Mouse (Mus musculus) testis, postnatal 14 days (tissue): ENCODE data around the gene Cnpy1.

Experiments
- DNase-seq: peaks from one replicate; pipeline ENCODE4 v3.0.0; 2021; ENCODE audit warnings: low spot score

The Cnpy1 gene

DNA sequence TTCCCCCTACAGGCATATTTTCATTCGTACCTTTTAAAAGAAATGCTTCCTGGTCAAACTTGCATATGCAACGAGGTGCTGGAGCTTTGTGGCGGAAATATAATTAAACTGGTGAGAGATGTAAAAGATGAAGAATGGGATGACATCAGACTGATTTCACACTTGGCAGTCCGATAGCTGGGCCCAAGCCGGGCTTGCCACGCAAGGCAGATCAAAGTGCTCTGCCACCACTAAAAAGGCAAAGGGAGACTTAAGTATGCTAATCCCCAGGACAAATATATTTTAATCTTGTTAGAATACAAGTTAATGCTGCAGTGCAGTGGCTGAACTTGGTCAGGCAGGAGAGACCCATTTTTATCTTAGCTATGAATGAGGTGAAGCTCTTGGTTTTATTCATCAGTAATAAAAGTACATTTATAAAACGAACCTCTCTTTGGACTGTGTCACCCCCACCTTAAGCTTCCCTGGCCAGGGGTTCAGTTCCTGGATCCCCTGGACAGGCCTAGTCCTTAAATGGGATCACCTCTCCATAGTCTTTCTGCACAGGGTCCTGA is 66.3 kb downstream of the Cnpy1 start:
- DNase-seq: no peak

DNA sequence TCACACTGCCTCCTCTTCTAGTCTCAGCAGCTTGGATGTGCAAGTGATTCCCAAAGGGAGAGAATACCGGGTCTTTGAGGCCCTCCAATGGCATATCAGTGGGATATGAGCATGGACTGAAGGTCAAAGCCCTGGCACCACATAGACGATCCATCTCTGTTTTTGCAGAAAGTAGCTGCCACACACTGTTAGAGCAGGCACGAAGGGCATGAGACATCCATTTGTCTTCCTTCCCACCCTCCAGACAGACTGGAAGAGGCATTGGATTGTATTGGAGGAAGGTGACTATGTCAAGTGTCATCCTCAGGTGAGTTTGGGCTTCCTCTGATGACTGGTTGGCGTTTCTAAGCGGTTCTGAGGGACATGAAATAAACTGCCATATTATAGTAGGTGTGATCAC is 67.3 kb downstream of the Cnpy1 start:
- no peak for DNase-seq

DNA sequence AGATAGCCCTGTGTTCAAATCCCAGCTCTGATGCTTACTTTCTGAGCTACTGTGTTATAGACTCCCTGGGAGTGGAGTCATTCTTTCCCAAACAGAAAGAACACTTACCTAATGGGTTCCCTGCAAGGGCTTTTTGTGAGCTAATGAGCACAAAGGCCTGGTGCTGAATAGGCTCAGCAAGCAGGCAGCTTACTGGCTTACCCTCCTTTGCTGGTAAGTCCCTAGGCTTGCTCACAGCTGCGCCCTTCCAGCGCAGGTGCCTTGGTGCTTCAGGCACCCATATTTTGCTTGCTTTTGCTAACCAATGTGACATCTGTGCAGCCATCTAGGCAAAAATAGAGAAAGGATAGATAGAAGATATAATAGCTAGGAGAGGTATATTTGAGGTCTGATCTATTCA is 69.0 kb downstream of the Cnpy1 start:
- DNase-seq: no peak

DNA sequence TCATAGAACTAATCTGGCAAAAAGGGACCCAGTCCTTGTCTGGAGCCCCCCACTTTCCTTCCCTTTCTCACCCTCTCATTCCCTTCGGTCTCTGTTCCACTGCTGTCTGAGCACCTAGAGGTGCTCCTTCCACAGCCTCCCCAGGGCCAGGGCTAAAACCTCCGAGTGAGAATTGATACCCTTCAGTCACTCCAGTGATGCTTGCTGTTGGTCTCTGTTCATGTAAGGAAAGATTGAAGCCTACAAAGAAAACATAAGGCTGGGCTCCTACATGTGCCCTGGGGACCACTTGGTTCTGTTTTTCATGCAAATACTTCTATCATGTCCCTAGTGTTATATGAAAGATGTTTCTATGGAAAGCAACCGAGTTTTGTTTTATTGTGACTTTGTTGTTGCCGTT is 69.6 kb downstream of the Cnpy1 start:
- DNase-seq: no peak

DNA sequence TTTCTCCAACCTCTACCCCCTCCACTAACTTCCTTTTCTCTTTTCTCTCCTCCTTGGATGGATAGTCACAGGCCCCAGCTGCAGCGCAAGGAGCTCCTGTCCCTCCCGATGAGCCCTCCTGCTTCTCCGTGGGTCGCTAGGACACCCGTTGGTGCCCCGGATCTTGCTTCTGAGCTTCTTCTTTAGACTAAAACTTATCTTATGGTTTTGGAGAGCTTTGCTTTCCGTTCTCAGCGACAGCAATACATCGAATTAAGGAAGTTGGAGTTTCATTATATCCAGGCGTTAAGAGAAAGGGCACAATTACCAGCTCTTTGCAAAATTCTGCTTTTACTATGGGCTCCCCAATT is 70.1 kb downstream of the Cnpy1 start:
- no peak for DNase-seq

DNA sequence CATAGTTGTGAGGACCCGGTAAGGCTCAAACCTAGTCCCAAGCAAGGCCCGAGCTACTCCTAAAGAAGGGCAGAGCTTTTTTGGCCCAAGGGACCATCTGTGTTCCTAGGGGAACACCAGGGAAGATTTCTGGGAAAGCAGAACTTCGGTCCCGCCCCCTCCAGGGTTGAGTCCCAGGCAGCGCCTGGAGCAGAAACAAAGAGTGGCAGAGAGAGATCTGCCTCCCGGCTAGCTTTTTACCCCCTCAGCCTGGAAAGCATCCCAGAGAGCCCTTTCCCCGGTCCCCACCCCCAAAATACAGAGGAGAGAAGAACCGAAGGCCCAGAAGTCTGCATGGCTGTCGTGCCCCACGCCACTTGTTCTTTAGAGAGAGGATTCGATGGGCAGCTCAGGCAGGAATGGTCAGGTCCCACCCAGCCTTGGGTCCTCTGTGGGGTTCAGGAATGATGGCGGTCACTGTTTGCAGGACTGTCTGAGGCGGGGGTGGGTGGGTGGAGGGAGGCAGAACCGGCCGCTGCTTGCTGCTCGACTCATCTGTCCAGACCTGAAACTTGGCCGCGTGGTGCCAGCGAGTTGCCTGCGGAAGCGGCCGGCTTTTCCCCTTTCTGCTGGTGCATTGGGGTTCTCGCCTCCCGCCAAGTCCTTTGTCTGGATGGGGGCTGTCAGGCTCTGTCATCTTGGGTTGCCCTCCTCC is 70.6 kb downstream of the Cnpy1 start:
- no peak for DNase-seq

DNA sequence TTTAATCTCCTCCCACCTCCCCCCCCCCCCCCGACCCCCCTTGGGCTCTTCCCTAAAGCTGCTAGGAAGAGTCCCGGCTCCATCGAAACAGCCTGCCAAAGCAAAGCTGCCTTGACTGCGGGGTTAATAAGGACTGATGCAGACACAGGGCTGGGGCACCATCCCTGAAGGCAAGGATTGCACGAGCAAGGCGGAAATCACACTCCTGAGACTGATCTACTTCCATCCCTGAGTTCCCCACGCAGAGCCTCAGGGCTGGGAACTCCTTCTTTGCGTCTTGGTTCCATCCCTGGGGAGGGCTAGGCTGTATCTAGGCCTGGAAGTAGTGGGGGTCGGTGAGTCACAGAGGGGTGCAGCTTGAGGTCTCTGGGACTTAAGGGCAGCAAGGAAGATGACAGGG is 71.5 kb downstream of the Cnpy1 start:
- DNase-seq: no peak

DNA sequence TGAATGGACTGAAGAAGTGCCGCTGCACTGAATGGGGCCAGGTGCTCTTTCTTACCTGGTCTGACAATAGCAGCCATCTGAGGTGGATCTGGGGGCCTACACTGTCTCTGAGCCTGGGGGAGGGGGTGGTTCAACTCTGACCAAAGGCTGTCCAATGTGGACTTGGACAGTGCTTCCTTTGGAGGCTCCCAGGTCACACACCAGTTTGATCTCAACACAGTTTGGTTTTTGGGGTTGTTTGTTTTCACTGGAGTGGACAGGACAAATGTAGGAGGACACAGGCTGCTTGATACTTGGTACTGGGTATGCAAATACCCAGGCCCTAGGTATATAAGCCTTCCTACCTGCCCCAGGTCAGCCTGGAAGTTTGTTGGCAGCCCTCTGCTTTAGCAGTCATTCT is 71.9 kb downstream of the Cnpy1 start:
- DNase-seq: no peak

DNA sequence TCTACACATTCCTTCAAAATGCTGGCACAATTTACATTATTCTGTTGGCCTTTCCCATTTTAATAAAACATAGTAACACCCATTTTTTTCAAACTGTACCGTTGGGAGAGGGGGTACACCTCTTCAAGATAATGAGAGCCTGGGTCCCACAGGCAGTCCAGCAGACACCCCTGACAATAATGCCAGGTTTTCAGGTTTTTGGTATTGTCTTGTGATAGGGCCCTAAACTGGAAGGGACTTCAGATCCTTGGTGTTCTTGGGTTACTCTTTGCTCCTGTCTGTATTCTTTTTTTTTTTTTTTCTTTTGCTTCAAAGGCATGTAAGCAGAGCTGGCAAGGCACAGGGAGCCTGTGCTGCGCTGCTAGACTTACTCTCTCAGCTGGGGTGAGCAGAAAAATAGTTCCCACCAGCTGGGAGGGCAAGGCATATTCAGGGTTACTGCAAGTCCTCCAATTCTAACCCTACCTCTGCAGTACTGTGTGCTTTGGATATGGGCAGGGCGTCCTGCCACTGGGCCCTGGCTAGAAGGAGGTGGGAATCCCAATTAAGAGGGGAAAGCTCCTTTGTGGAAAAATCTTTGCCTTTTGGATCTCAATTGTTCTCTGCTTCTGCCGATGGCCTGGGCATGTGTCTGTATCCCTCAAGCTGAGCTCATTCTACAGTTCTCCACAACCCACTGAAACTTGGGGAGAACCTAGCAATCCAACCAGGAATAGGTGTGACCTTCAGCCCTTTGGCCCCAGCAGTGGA is 72.5 kb downstream of the Cnpy1 start:
- DNase-seq: no peak

DNA sequence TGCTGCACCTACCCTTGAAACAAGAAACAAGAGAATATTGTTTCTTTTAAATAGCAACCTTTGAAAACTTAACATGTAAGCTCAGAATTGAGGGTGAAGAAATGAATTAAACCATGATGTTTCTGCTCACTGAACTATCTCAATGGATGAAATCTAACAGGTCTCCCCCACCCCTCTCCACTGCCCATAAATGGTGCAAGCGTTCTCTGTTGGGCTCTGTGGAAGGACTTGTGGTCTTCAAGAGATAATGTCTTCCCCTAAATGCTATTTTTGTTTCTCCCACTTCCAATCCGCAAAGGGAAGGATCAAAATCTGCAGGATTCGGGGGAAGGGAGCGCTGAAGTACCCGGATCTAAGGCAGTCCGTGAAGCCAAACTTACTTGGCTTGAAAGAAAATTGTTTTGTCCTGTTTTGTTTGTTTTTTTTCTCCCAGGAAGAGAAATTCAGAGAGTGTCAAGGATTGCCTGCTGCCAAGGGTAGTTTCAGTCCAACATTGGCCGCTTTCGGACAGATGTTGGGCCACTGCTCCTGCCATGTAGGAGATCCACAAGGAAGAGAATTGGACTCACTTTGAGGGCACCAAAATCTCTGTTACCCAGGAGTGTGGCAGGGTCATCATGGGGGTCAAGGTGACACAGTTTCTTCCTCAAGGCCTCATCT is 73.2 kb downstream of the Cnpy1 start:
- DNase-seq: no peak

DNA sequence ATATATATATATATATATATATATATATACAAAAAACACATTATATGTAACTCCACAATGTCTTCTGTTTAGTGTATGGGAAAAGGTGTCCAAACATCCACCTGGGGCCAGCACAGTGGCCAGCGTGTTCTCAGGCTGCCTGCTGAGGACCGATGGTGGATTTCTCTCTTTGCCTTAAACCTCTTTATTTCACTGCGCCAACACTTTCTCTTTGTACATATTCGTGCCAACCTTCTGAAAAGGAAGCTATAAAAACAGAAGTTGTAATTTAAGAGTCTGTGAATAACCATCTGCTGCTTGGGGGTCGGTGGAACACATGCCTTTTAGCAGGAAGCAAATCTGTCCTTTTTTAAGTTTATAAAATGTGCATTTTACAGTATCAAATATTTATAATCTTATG is 73.9 kb downstream of the Cnpy1 start:
- DNase-seq: no peak

DNA sequence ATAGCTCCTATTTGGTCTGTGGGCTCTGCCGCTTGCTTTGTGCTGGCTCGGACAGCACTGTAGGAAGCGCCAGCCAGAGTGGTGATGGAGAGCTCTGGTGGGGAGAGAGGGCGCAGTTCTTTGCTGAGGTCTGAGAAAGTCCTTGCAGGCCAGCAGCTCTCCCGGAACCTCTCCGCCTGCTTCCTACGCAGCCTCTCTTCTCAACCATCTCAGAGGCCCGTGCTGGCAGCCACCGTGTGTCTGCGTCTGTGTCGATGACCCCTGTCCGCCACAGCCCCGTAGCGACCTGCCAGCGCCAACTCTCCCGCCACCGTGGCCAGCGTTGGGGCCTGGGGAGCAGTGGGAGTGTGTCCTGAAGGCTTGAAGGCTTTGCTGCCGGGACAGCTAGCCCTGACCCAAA is 74.7 kb downstream of the Cnpy1 start:
- no peak for DNase-seq

DNA sequence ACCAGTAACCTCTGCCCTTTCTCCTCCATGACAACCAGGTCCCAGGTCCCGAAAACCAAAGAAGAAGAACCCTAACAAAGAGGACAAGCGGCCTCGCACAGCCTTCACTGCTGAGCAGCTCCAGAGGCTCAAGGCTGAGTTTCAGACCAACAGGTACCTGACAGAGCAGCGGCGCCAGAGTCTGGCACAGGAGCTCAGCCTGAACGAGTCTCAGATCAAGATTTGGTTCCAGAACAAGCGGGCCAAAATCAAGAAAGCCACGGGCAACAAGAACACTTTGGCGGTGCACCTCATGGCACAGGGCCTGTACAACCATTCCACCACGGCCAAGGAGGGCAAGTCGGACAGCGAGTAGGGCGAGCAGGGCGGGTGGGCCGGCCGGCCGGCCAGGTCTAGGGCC is 75.5 kb downstream of the Cnpy1 start:
- no peak for DNase-seq

DNA sequence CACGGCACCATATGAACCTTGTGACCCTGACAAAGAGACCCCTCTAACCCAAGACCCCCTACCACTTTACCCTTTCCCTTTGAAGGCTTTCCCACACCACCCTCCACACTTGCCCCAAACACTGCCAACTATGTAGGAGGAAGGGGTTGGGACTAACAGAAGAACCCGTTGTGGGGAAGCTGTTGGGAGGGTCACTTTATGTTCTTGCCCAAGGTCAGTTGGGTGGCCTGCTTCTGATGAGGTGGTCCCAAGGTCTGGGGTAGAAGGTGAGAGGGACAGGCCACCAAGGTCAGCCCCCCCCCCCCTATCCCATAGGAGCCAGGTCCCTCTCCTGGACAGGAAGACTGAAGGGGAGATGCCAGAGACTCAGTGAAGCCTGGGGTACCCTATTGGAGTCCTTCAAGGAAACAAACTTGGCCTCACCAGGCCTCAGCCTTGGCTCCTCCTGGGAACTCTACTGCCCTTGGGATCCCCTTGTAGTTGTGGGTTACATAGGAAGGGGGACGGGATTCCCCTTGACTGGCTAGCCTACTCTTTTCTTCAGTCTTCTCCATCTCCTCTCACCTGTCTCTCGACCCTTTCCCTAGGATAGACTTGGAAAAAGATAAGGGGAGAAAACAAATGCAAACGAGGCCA is 76.3 kb downstream of the Cnpy1 start:
- DNase-seq: no peak

DNA sequence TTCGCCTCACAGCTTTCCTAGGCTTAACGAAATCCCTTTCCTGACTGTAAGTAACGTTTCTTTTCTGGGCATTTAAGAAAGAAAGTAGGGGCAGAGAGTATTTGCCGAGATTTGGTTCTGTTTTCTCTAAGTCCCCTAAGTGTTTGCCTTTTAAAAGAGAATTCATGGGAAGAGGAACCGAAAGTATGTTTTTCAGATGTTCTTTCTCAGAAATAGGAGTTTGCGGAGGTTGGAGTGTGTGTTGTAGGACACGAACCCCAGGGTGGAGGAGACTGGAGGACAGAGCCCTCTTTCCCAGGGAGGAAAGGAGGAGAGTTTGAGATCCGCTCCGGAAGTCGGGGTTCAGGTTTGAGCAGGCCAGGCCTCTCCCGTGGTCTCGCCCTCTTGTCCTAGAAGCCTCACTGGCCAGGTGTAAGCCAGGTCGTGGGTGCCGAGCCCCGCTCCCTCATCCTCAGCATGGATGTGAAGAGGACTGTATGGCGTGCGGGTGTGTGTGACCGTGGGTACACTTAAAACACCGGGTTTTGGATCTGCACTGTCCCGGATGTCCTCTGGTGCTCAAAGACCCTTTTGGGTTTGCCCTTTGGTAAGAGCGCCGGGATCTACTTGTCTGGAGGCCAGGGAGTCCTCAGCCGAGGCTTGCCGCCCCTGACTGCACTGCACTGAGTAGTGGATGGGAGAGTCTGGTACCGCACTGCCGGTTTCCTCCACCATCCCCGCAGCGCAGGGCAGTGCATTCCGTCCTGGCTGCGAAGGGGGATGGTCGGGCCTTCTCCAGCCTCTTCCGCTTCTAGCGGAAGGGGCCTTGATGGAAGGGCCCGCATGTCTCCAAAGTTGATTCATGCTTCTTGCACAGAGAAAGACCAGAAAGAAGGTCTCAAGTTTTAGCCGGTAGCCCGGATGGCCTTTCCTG is 77.1 kb downstream of the Cnpy1 start:
- no peak for DNase-seq

DNA sequence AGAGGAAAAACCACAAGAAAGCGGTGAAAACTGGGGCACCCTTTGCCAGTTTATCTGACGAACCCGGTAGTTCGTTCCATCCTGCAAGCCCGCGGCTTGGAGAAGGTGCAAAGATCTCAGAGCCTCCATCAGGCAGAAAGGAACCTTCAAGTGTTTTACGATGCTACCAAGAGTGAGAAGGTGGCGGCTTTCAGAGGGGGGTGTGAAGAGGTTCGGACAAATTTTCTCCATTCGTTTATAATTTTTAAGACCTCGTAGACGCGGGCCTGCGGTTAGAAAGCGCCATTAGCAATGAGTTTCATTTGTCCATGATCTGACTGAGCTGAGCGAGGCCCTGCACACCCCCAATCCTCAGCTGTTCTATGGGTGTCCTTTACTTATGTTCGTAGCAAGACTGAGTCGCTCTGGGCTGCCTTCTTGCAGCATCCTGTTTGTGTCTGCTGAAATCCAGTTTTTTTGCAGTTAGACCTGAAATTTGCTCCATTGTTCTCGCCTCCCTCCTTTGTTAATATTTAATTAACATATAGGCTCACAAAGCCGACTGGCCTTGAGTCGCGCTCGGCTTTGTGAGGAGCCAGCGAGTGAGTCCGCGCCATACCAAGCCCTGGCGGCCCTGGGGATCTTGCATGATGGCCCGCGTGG is 77.9 kb downstream of the Cnpy1 start:
- DNase-seq: no peak

DNA sequence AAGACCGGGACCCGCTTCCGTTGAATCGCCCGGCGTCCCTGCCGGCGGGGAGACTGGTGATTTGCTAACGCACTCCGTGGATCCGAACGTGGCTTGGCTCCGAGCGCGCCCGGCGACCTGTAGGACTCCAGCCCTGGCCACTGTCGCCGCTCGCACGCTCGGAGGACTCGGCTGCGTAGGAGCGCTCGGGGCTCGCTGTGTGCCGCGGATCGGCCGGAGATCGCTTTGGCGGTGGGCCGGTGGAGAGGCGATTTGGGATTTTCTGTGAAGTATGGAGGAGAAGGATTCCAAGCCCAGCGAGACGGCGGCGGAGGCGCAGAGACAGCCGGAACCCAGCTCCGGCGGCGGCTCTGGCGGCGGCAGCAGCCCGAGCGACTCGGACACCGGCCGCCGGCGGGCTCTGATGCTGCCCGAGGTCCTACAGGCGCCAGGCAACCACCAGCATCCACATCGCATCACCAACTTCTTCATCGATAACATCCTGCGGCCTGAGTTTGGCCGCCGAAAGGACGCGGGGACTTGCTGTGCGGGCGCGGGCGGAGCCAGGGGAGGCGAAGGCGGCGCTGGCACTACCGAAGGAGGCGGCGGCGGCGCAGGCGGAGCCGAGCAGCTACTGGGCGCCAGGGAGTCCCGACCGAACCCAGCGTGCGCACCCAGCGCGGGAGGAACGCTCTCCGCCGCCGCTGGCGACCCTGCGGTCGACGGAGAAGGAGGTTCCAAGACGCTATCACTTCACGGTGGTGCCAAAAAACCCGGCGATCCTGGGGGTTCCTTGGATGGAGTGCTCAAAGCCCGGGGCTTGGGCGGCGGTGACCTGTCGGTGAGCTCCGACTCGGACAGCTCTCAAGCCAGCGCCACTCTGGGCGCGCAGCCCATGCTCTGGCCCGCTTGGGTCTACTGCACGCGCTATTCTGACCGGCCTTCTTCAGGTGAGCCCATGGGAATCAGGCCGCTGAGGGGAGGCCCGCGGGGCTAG is 79.1 kb downstream of the Cnpy1 start:
- no peak for DNase-seq

DNA sequence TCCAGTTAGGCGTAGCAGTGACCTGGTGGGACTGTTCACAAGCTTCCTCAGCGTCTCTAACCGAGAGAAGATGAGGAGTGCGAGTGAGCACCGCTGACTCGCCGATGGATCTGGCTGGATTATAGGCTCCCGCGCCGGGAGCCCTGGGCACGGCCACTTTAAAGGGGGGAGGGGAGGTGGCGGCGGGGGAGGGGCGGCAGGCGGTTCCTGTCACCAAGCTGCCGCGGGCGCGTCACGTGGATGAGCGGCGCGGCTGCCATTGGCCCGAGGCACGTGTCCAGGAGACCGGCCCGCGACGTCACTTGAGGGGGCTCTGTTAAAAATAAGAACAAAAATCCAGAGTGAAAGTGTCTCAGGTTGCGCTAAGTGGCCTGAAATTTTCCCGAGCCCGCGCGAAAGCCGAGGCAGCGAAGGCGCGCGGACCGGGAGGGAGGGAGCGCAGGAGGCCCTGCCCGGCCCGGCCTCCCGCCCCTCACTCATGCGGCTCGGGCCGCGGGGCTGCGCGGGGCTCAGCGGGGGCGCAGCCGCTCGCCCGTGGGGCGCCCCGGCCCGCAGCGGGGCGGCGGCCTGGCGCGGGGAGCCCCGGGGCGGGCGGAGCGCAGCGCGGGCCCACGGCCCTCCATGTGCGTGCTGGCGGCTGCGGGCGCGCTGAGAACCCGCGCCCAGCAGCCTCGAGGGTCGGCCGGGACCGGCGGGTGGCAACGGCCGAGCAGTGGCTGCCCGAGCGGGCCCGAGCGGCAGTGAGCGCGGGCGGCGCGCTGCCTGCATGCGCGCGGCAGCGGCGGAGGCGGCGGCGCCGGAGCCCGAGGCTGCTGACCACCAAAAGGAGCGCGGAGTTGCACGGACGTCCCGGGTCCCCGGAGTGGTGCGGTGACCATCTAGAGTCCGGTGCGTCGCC is 80.0 kb downstream of the Cnpy1 start, which contains the start of gene En2:
Gene En2, plus strand, starts transcription at position 337 of the 898 bp plus-strand sequence.
- DNase-seq: no peak

DNA sequence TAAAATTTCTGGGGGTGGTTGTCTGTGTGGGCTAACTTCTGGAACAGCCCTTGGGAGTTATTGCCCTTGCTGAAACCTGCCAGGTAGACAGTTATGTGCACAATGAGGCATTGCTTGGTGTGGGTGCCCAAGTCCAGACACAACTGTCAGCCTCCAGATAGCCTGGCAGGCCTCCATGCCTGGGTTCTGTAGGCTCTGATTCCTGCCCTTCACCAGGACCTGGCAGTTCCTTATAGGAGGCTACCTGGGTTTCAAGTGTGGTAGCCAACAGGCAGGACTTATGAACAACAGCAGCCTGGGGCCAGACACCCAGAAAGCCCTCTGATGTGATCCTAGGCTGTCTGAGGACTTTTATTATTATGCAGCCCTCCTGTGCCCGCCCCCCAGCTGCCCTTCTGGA is 81.7 kb downstream of the Cnpy1 start:
- no peak for DNase-seq
